Mouse (Mus musculus): ENCODE measurements around the gene Arhgef26. TPM values are rescaled to one million over a fixed set of nuclear protein-coding genes. Genes with fewer than 3 reads are reported as not detected.
A peak's percentile ranks its signal among the peaks of the same experiment; 100 is the strongest.

The Arhgef26 gene
- polyA plus RNA-seq, 1 experiment = 14.2 TPM

GRCm38 (mm10) chr3:62446271-62446670 lies 108.1 kb downstream of the Arhgef26 start:
- TF ChIP-seq CTCF (IDR thresholded peaks at IDR 0.05; ENCODE audit: extremely low read depth, insufficient read length, insufficient replicate concordance, low read depth, low read length) (no peak), POLR2A (IDR thresholded peaks at IDR 0.05; ENCODE audit: low read depth, low read length) (no peak)
- no peak overlapping the region for H3K4me3 ChIP-seq (ENCODE audit: low read depth, low read length)
- no peaks in the 10 kb centered on the region for H3K27me3 ChIP-seq (ENCODE audit: control insufficient read depth, insufficient read depth, low read length)
- H3K27ac ChIP-seq (ENCODE audit: insufficient read depth, low read depth, low read length) = no peak overlapping the region
- 60% methylated on average over 7 of the region's 7 CpGs for WGBS
- H3K36me3 ChIP-seq (ENCODE audit: control insufficient read depth, insufficient read depth, low read length) = peaks cover 14% of the 10 kb centered on the region
- peaks cover 12% of the 10 kb centered on the region; the same call in 1 of the 2 replicates for H3K4me1 ChIP-seq (ENCODE audit: control insufficient read depth, insufficient read depth, insufficient read length, low read length)

- Histone ChIP-seq H3K4me3 (ENCODE audit: low read depth, low read length) (no peak overlapping the region), H3K27ac (ENCODE audit: insufficient read depth, low read depth, low read length) (no peak overlapping the region), H3K4me1 (ENCODE audit: control insufficient read depth, insufficient read depth, insufficient read length, low read length) (peaks cover 12% of the 10 kb centered on the region; the same call in 1 of the 2 replicates), H3K27me3 (ENCODE audit: control insufficient read depth, insufficient read depth, low read length) (no peaks in the 10 kb centered on the region), H3K36me3 (ENCODE audit: control insufficient read depth, insufficient read depth, low read length) (peaks cover 14% of the 10 kb centered on the region)
- 26% methylated on average over 8 of the region's 8 CpGs for WGBS
- TF ChIP-seq CTCF (IDR thresholded peaks at IDR 0.05; ENCODE audit: extremely low read depth, insufficient read length, insufficient replicate concordance, low read depth, low read length) (no peak), POLR2A (IDR thresholded peaks at IDR 0.05; ENCODE audit: low read depth, low read length) (no peak)
Measured at GRCm38 (mm10) chr3:62447151-62447550, 109.0 kb downstream of the Arhgef26 start.

GRCm38 (mm10) chr3:62449871-62450496 lies 111.8 kb downstream of the Arhgef26 start:
- H3K4me1 ChIP-seq (ENCODE audit: control insufficient read depth, insufficient read depth, insufficient read length, low read length) = peaks cover 17% of the 10 kb centered on the region; the same call in 1 of the 2 replicates
- TF ChIP-seq CTCF (IDR thresholded peaks at IDR 0.05; ENCODE audit: extremely low read depth, insufficient read length, insufficient replicate concordance, low read depth, low read length) (no peak), POLR2A (IDR thresholded peaks at IDR 0.05; ENCODE audit: low read depth, low read length) (no peak)
- 88% methylated on average over 4 of the region's 4 CpGs for WGBS
- H3K4me3 ChIP-seq (ENCODE audit: low read depth, low read length) = no peak overlapping the region
- H3K27ac ChIP-seq (ENCODE audit: insufficient read depth, low read depth, low read length) = no peak overlapping the region
- no peaks in the 10 kb centered on the region for H3K27me3 ChIP-seq (ENCODE audit: control insufficient read depth, insufficient read depth, low read length)
- peaks cover 18% of the 10 kb centered on the region for H3K36me3 ChIP-seq (ENCODE audit: control insufficient read depth, insufficient read depth, low read length)

- WGBS = 73% methylated on average over 4 of the region's 4 CpGs
- no peak overlapping the region for H3K4me3 ChIP-seq (ENCODE audit: low read depth, low read length)
Measured at GRCm38 (mm10) chr3:62452961-62453360, 114.8 kb downstream of the Arhgef26 start.

GRCm38 (mm10) chr3:62454096-62454495 lies 116.0 kb downstream of the Arhgef26 start:
- TF ChIP-seq CTCF (IDR thresholded peaks at IDR 0.05; ENCODE audit: extremely low read depth, insufficient read length, insufficient replicate concordance, low read depth, low read length) (no peak), POLR2A (IDR thresholded peaks at IDR 0.05; ENCODE audit: low read depth, low read length) (no peak)
- Histone ChIP-seq H3K36me3 (ENCODE audit: control insufficient read depth, insufficient read depth, low read length) (peaks cover 14% of the 10 kb centered on the region), H3K4me3 (ENCODE audit: low read depth, low read length) (no peak overlapping the region), H3K27me3 (ENCODE audit: control insufficient read depth, insufficient read depth, low read length) (no peaks in the 10 kb centered on the region), H3K27ac (ENCODE audit: insufficient read depth, low read depth, low read length) (peak overlapping the region; percentile 84), H3K4me1 (ENCODE audit: control insufficient read depth, insufficient read depth, insufficient read length, low read length) (peaks cover 17% of the 10 kb centered on the region; the same call in 1 of the 2 replicates)
- WGBS = 27% methylated on average over 3 of the region's 3 CpGs

More at GRCm38 (mm10) chr3:62452961-62453360, 114.8 kb downstream of the Arhgef26 start:
- TF ChIP-seq POLR2A (IDR thresholded peaks at IDR 0.05; ENCODE audit: low read depth, low read length) = no peak
- TF ChIP-seq CTCF (IDR thresholded peaks at IDR 0.05; ENCODE audit: extremely low read depth, insufficient read length, insufficient replicate concordance, low read depth, low read length) = no peak
- Histone ChIP-seq H3K27ac (ENCODE audit: insufficient read depth, low read depth, low read length) (no peak overlapping the region), H3K36me3 (ENCODE audit: control insufficient read depth, insufficient read depth, low read length) (peaks cover 18% of the 10 kb centered on the region), H3K27me3 (ENCODE audit: control insufficient read depth, insufficient read depth, low read length) (no peaks in the 10 kb centered on the region), H3K4me1 (ENCODE audit: control insufficient read depth, insufficient read depth, insufficient read length, low read length) (peaks cover 17% of the 10 kb centered on the region; the same call in 1 of the 2 replicates)

GRCm38 (mm10) chr3:62455854-62456253 lies 117.7 kb downstream of the Arhgef26 start:
- Histone ChIP-seq H3K36me3 (ENCODE audit: control insufficient read depth, insufficient read depth, low read length) (peaks cover 26% of the 10 kb centered on the region), H3K4me3 (ENCODE audit: low read depth, low read length) (no peak overlapping the region), H3K27me3 (ENCODE audit: control insufficient read depth, insufficient read depth, low read length) (no peaks in the 10 kb centered on the region), H3K4me1 (ENCODE audit: control insufficient read depth, insufficient read depth, insufficient read length, low read length) (peaks cover 17% of the 10 kb centered on the region; the same call in 1 of the 2 replicates), H3K27ac (ENCODE audit: insufficient read depth, low read depth, low read length) (no peak overlapping the region)
- TF ChIP-seq CTCF (IDR thresholded peaks at IDR 0.05; ENCODE audit: extremely low read depth, insufficient read length, insufficient replicate concordance, low read depth, low read length) (no peak), POLR2A (IDR thresholded peaks at IDR 0.05; ENCODE audit: low read depth, low read length) (no peak)
- WGBS = 70% methylated on average over 1 of the region's 1 CpGs

- peaks cover 25% of the 10 kb centered on the region for H3K36me3 ChIP-seq (ENCODE audit: control insufficient read depth, insufficient read depth, low read length)
- H3K27me3 ChIP-seq (ENCODE audit: control insufficient read depth, insufficient read depth, low read length) = no peaks in the 10 kb centered on the region
- TF ChIP-seq CTCF (IDR thresholded peaks at IDR 0.05; ENCODE audit: extremely low read depth, insufficient read length, insufficient replicate concordance, low read depth, low read length) (peak; percentile 83; the same call in 1 of the 2 replicates), POLR2A (IDR thresholded peaks at IDR 0.05; ENCODE audit: low read depth, low read length) (no peak)
- WGBS = 17% methylated on average over 6 of the region's 6 CpGs
- H3K4me1 ChIP-seq (ENCODE audit: control insufficient read depth, insufficient read depth, insufficient read length, low read length) = peaks cover 17% of the 10 kb centered on the region; the same call in 1 of the 2 replicates
- H3K4me3 ChIP-seq (ENCODE audit: low read depth, low read length) = no peak overlapping the region
- H3K27ac ChIP-seq (ENCODE audit: insufficient read depth, low read depth, low read length) = peak overlapping the region; percentile 84
Measured at GRCm38 (mm10) chr3:62458284-62459013, 120.3 kb downstream of the Arhgef26 start.
